Mouse (Mus musculus): ENCODE data around the gene Polrmt. TPM values are rescaled to one million over a fixed set of nuclear protein-coding genes. Genes with fewer than 3 reads are reported as not detected.

Polrmt gene
- polyA plus RNA-seq, 1 experiment from 2014 or later: 52.8 TPM

DNA sequence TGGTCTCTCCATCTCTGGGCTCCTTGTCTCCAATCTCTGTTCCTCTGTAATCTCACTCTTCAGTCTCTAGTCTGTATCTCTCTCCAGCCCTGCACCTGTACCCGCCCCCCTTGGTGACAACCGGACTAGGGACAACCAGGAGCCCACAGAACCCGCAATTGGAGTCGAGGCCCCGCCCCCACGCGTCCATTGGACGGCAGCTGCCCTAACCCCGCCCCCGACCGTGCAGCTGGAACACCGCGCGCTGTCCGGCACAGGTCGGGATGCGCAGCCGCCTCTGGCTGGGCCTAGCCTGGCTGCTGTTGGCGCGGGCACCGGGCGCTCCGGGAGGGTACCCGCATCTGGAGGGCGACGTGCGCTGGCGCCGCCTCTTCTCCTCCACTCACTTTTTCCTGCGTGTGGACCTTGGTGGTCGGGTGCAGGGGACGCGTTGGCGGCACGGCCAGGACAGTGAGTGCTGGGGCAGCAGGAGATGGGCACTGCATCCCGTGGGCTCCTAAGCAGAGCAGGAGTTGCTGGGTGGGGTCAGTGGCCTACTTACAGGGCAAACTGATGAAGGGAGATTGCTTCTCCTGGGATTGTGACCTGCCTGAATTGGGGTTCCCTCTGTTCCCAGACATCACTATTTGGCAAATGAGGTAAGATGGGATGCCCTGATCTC, 8.6 kb upstream of the Polrmt start, which contains the start of gene Fgf22:
TSS of gene Fgf22 (plus strand) at position 221 of the 661 bp plus-strand sequence.
- WGBS: 1% methylated on average over 36 of the region's 36 CpGs
- H3K36me3 ChIP-seq (replicated peaks): peaks cover 45% of the 10 kb centered on the region
- H3K27ac ChIP-seq (replicated peaks): peak within 1 kb of the TSS; percentile 42
- H3K27me3 ChIP-seq (replicated peaks; ENCODE audit: low read depth, poor library complexity, severe bottlenecking): 0 out of 2 replicates have a peak, but pooled peaks cover 9% of the 10 kb centered on the region
- H3K9me3 ChIP-seq: no peaks in the 10 kb centered on the region
- H3K4me3 ChIP-seq: peak within 1 kb of the TSS; percentile 56
- H3K4me1 ChIP-seq: peaks cover 14% of the 10 kb centered on the region
- peak; percentile 87 for DNase-seq (ENCODE audit: low spot score)

DNA sequence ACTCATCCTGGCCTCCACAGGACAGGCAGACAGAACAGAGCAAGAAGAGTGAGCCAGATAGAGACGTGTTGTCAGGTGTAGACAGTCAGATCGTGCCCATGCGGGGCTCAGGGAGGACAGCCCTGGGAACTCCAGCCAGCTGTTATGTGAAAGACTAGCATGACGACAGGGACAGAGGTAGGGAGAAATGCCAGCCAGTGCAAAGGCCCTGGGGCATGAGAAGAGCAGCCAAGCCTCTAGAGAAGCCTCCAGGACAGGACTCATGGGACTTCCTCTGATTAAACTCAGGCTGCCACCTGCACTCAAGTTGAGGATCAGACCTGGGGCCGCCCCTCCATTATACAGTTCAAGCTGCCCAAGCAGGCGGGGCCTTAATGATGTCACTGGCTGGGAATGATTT, 2.1 kb upstream of the Polrmt start:
- Histone ChIP-seq H3K4me1 (peaks cover 10% of the 10 kb centered on the region), H3K36me3 (replicated peaks) (peaks cover 12% of the 10 kb centered on the region), H3K27ac (replicated peaks) (no peak overlapping the region), H3K4me3 (no peak overlapping the region), H3K27me3 (replicated peaks; ENCODE audit: low read depth, poor library complexity, severe bottlenecking) (no peaks in the 10 kb centered on the region), H3K9me3 (no peaks in the 10 kb centered on the region)
- DNase-seq (ENCODE audit: low spot score): no peak
- 80% methylated on average over 6 of the region's 6 CpGs for WGBS

DNA sequence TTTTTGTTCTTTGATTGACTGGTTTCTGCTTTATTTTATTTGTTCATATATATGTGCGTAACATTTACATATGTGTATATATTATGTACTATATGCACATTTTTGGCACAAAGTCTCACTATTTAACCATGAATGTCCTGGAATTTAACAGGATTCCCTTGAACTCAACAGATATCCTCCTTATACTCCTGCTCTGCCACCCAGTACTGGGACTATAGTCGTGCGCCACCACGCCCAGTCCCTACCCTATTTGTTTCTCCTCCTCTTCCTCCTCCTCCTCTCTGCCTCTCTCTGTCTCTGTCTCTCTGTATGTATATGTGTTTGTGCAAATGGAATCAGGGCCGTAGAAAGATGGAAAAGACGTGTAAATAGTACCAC, 382 bp upstream of the Polrmt start:
- H3K4me3 ChIP-seq: peak overlapping the region; percentile 77
- H3K36me3 ChIP-seq (replicated peaks): peaks cover 29% of the 10 kb centered on the region
- no peak for DNase-seq (ENCODE audit: low spot score)
- H3K27me3 ChIP-seq (replicated peaks; ENCODE audit: low read depth, poor library complexity, severe bottlenecking): no peaks in the 10 kb centered on the region
- WGBS: 25% methylated on average over 6 of the region's 6 CpGs
- H3K27ac ChIP-seq (replicated peaks): peak overlapping the region; percentile 76
- H3K9me3 ChIP-seq: no peaks in the 10 kb centered on the region
- peaks cover 10% of the 10 kb centered on the region for H3K4me1 ChIP-seq

DNA sequence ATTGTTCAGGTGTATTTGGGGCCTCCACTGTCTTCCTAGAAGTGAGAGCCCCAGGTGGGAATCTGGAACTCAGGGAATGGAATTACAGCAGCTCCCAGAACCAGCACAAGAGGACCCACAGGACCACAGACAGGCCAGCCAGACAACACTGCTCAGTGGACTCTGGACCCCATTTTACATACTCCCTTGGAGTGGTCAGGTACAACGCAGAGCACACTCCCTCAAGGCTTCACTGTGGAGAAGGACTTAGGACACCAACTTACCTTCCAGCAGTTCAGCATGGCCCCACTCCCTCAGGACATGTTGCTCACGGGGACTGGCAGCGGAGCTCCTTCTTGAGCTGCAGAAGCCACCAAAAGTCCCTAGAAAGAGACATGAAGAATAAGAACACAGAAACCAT, 970 bp downstream of the Polrmt start:
- no peak for DNase-seq (ENCODE audit: low spot score)
- H3K27me3 ChIP-seq (replicated peaks; ENCODE audit: low read depth, poor library complexity, severe bottlenecking): no peaks in the 10 kb centered on the region
- H3K4me3 ChIP-seq: peak overlapping the region; percentile 77
- peaks cover 10% of the 10 kb centered on the region; the same call in 1 of the 2 replicates for H3K9me3 ChIP-seq
- peaks cover 10% of the 10 kb centered on the region for H3K4me1 ChIP-seq
- peaks cover 42% of the 10 kb centered on the region for H3K36me3 ChIP-seq (replicated peaks)
- no peak overlapping the region for H3K27ac ChIP-seq (replicated peaks)
- WGBS: 94% methylated on average over 3 of the region's 3 CpGs

DNA sequence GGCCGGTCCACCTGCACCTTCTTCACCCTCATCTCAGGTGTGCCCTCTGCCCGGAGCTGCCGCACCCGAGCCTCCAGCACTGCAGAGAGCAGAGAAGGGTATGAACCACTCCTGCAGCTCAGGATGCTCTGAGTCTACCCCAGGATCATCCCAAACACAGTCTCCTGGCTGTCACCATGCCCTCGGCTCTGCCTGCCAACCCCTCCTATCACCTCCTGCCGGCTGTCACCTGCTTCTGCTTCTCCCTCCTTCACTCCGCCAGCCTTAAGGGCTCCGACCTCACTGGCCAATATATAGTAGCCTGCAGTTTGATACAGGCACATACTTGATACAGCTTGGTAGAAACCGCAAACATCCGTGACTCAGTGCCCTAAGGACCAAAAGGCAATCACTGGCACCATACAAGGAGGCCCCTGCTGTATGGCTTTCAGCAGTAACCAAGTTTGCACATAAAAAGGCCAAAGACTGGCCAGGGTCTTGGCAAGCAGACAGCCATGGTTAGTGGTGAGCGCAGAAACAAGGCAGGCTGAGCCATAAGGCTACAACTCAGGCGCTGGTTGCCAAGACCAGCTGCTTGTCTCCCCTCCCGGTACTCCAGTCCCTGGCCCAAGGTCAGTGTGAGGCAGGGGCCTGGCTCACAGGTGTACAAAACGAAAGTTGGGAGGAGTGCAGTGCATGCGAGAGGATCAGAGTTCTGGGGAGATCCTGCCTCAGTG, 2.6 kb downstream of the Polrmt start:
- Histone ChIP-seq H3K27me3 (replicated peaks; ENCODE audit: low read depth, poor library complexity, severe bottlenecking) (no peaks in the 10 kb centered on the region), H3K36me3 (replicated peaks) (peaks cover 58% of the 10 kb centered on the region), H3K27ac (replicated peaks) (no peak overlapping the region), H3K4me3 (0 out of 2 replicates have a peak overlapping the region, but pooled peaks have one; percentile 17), H3K9me3 (peaks cover 26% of the 10 kb centered on the region), H3K4me1 (peaks cover 10% of the 10 kb centered on the region)
- no peak for DNase-seq (ENCODE audit: low spot score)
- WGBS: 93% methylated on average over 15 of the region's 15 CpGs

DNA sequence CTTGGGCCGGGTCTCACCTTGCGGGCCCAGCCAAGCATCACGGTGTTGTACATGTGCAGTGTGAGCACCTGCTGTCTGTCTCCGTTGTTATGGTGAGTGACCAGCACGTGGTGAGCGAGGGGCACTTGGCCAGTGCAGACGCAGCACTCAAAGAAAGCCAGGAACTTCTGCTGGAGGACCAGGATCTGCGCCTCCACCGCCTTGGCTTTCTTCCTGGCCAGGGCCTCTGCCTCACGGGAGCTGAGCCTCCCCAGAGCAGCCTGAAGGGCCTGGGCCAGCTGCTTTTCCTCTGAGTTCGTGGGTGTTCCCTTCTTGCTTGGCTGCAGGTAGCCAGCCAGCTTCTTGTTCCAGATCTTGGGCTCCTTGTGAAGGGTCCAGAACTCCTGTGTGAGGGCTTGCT, 3.2 kb downstream of the Polrmt start:
- WGBS: 91% methylated on average over 11 of the region's 11 CpGs
- Histone ChIP-seq H3K9me3 (peaks cover 32% of the 10 kb centered on the region), H3K4me3 (no peak overlapping the region), H3K4me1 (peaks cover 10% of the 10 kb centered on the region), H3K36me3 (replicated peaks) (peaks cover 65% of the 10 kb centered on the region), H3K27me3 (replicated peaks; ENCODE audit: low read depth, poor library complexity, severe bottlenecking) (no peaks in the 10 kb centered on the region), H3K27ac (replicated peaks) (no peak overlapping the region)
- DNase-seq (ENCODE audit: low spot score): no peak

DNA sequence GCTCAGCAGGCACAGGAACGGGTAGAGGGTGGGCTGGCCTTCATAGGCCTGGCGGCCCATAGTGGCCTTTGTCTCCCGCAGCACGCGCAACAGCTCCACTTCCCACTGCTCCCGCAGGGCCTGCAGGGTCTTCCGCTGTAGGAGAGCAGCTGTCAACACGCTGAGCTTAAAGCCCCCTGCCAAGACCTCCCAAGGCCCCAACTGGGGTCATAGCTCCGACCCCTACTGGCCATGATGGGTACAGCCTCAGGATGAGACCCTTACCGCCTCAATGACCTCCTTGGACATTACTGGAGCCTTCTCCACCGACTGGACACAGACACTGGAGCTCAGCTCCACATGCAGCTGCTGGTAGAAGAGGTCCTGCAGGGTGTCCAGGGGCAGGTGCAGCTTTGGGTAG, 5.5 kb downstream of the Polrmt start:
- Histone ChIP-seq H3K36me3 (replicated peaks) (peaks cover 88% of the 10 kb centered on the region), H3K27ac (replicated peaks) (no peak overlapping the region), H3K4me3 (0 out of 2 replicates have a peak overlapping the region, but pooled peaks have one; percentile 11), H3K4me1 (peaks cover 6% of the 10 kb centered on the region), H3K9me3 (peaks cover 53% of the 10 kb centered on the region), H3K27me3 (replicated peaks; ENCODE audit: low read depth, poor library complexity, severe bottlenecking) (peaks cover 14% of the 10 kb centered on the region)
- WGBS: 67% methylated on average over 11 of the region's 11 CpGs
- no peak for DNase-seq (ENCODE audit: low spot score)

DNA sequence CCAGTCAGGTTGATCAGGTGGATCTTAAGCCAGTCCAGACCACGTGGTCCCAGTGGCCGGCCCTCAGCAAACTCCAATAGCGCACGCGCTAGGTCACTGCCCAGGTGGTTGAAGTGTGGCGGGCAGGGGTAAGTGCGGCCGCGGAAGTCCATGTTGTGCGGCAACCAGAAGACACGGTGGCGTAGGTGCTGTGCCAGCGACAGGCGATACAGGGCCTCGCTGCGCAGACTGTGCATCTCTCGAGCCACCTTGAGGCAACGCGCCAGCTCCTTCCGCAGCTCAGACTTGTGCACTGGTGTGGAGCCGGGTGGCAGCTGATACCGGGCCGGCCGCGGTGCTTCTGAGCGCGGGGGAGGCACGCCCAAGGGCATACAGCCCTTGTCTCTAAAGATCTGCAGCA, 7.1 kb downstream of the Polrmt start:
- H3K27me3 ChIP-seq (replicated peaks; ENCODE audit: low read depth, poor library complexity, severe bottlenecking): peaks cover 30% of the 10 kb centered on the region
- peaks cover 99% of the 10 kb centered on the region for H3K36me3 ChIP-seq (replicated peaks)
- WGBS: 94% methylated on average over 28 of the region's 28 CpGs
- H3K9me3 ChIP-seq: peaks cover 63% of the 10 kb centered on the region
- no peak overlapping the region for H3K27ac ChIP-seq (replicated peaks)
- no peak overlapping the region for H3K4me3 ChIP-seq
- H3K4me1 ChIP-seq: peaks cover 10% of the 10 kb centered on the region
- no peak for DNase-seq (ENCODE audit: low spot score)

DNA sequence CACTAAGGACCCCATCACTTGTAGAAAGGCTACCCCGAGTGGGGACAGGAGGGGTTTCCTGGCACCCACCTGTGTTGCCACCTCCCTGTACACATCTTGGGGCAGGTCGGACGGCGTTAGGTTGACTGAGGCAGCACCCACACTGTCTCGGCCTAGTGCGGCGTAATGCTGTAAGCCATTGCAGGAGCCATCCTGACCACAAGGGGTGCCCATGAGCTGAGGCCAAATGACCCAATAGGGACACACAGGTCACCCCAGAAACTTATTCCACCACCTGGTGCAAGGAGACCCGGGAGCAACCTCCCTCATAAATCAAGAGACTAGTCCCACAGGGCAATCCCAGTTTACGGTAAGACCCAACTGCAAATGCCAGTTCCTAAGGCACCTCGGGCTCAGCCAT, 8.1 kb downstream of the Polrmt start:
- Histone ChIP-seq H3K4me1 (peaks cover 10% of the 10 kb centered on the region), H3K36me3 (replicated peaks) (peaks cover 99% of the 10 kb centered on the region), H3K9me3 (peaks cover 63% of the 10 kb centered on the region), H3K4me3 (0 out of 2 replicates have a peak overlapping the region, but pooled peaks have one; percentile 6), H3K27me3 (replicated peaks; ENCODE audit: low read depth, poor library complexity, severe bottlenecking) (peaks cover 30% of the 10 kb centered on the region), H3K27ac (replicated peaks) (no peak overlapping the region)
- no peak for DNase-seq (ENCODE audit: low spot score)
- 88% methylated on average over 10 of the region's 10 CpGs for WGBS

DNA sequence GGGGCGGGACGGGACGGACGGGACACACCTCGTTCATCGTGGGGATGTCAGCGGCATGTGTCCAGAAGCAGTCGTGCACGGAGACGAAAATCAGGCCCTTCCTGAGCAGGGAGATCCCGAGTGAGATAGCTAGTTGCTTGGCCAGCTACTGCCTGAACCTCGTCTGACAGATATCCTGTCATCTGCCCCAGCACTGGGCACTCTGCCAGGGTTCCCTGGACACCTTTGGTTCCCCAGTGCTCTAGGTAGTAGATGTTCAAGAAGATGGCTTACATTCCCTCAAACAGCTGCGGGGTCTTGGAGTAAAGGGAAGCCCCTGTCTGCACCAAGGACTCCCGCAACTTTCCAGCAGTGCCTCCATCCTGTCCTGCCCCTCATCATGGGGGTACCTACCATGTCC, 9.7 kb downstream of the Polrmt start:
- H3K4me3 ChIP-seq: no peak overlapping the region
- DNase-seq (ENCODE audit: low spot score): no peak
- H3K9me3 ChIP-seq: peaks cover 63% of the 10 kb centered on the region
- no peak overlapping the region for H3K27ac ChIP-seq (replicated peaks)
- peaks cover 10% of the 10 kb centered on the region for H3K4me1 ChIP-seq
- H3K36me3 ChIP-seq (replicated peaks): peaks cover 91% of the 10 kb centered on the region
- H3K27me3 ChIP-seq (replicated peaks; ENCODE audit: low read depth, poor library complexity, severe bottlenecking): peaks cover 30% of the 10 kb centered on the region
- WGBS: 91% methylated on average over 14 of the region's 14 CpGs

DNA sequence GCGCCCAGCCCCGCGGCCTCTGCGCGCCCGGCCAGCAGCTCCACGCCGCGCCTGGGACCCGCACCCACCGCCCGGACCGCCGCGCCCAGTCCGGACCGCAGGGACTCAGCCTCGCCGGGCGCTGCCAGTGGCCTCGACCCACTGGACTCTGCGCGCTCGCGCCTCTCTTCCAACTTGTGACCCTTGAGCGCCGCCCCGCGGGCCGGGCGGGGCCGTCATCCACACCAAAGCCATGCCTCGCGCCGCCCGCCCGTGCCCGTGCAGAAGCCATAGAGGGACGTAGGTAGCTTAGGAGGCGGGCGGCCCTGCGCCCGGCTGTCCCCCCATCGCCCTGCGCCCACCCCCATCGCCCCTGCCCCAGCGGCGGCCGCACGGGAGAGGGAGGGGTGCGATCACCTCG, 11.0 kb downstream of the Polrmt start:
- 38% methylated on average over 52 of the region's 52 CpGs for WGBS
- peak overlapping the region; percentile 33 for H3K4me3 ChIP-seq
- peaks cover 30% of the 10 kb centered on the region for H3K27me3 ChIP-seq (replicated peaks; ENCODE audit: low read depth, poor library complexity, severe bottlenecking)
- peaks cover 53% of the 10 kb centered on the region for H3K9me3 ChIP-seq
- no peak overlapping the region for H3K27ac ChIP-seq (replicated peaks)
- peaks cover 78% of the 10 kb centered on the region for H3K36me3 ChIP-seq (replicated peaks)
- peaks cover 10% of the 10 kb centered on the region for H3K4me1 ChIP-seq
- no peak for DNase-seq (ENCODE audit: low spot score)

DNA sequence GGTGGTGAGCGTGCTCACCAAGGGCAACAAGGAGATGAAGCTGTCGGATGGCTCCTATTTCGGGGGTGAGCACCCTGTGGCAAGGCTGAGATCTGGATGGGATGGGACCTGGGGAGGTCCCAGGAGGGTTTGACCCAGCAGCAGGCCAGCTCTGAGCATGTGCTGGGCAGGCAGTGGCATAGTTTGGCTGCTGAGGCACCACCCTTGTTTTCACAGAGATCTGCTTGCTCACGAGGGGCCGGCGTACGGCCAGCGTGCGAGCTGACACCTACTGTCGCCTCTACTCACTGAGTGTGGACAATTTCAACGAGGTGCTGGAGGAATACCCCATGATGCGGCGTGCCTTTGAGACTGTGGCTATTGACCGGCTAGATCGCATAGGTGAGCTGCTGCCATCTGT, 12.5 kb downstream of the Polrmt start:
- H3K36me3 ChIP-seq (replicated peaks): peaks cover 63% of the 10 kb centered on the region
- WGBS: 95% methylated on average over 15 of the region's 15 CpGs

DNA sequence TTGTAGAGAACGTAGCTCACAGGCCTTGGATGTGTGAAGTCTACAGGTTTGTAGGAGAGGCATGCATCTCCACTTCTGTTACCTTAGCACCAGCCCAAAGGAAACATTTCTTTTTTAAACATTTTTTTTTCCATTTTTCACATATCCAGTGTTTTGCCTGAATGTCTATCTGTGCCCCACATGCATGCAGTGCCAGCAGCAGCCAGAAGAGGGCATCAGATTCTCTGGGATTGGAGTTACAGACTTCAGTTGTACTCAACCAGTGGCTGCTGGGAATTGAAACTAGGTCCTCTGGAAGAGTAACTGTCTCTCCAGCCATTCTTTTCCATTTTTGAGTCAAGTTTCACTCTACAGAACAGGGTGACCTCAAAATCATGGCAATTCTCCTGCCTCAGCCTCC, 13.9 kb downstream of the Polrmt start:
- H3K27me3 ChIP-seq (replicated peaks; ENCODE audit: low read depth, poor library complexity, severe bottlenecking): peaks cover 30% of the 10 kb centered on the region
- H3K36me3 ChIP-seq (replicated peaks): peaks cover 49% of the 10 kb centered on the region
- WGBS: 97% methylated on average over 1 of the region's 1 CpGs
- DNase-seq (ENCODE audit: low spot score): no peak
- H3K4me3 ChIP-seq: no peak overlapping the region; the same call in 1 of the 2 replicates
- H3K4me1 ChIP-seq: peaks cover 10% of the 10 kb centered on the region
- no peak overlapping the region for H3K27ac ChIP-seq (replicated peaks)
- peaks cover 24% of the 10 kb centered on the region; the same call in 1 of the 2 replicates for H3K9me3 ChIP-seq

More for the DNA sequence above, 12.5 kb downstream of the Polrmt start:
- DNase-seq (ENCODE audit: low spot score): no peak
- peaks cover 10% of the 10 kb centered on the region for H3K4me1 ChIP-seq
- H3K27me3 ChIP-seq (replicated peaks; ENCODE audit: low read depth, poor library complexity, severe bottlenecking): peaks cover 30% of the 10 kb centered on the region
- H3K9me3 ChIP-seq: peaks cover 38% of the 10 kb centered on the region
- no peak overlapping the region for H3K4me3 ChIP-seq
- H3K27ac ChIP-seq (replicated peaks): no peak overlapping the region
